Mouse (Mus musculus): ENCODE measurements at regions not wholly inside any gene's neighbourhood (a gene's known extent, or its start where the extent isn't known, plus 50 kb on each side); places are given as distances from the start of the nearest gene placed in this dataset.

GRCm38 (mm10) chr13:94004417-94004816, 53.2 kb upstream of the Lhfpl2 start:
- no peak for TF ChIP-seq CTCF (IDR thresholded peaks at IDR 0.05; ENCODE audit: control insufficient read depth, insufficient read depth, low read length)
- TF ChIP-seq POLR2A (IDR thresholded peaks at IDR 0.05; ENCODE audit: borderline replicate concordance, control insufficient read depth, low read depth, low read length): no peak
